Mouse (Mus musculus) C2C12 (cell line): Measurements from ENCODE around the gene Cdca3.

ENCODE experiments used
- CEBPB ChIP-seq: IDR thresholded peaks from one replicate; pipeline ENCODE4 v1.6.1; 2011; ENCODE audit warnings: low read depth, mild to moderate bottlenecking, control low read depth, moderate library complexity
- CTCF ChIP-seq: IDR thresholded peaks from one replicate; pipeline ENCODE4 v1.5.1; 2011; ENCODE audit not compliant: control insufficient read depth, insufficient read depth, insufficient read length
- FOSL1 ChIP-seq: IDR thresholded peaks from one replicate; pipeline ENCODE4 v1.8.0; 2011; ENCODE audit warnings: mild to moderate bottlenecking, low read length; ENCODE audit not compliant: poor library complexity, insufficient read depth, severe bottlenecking
- MYOG ChIP-seq: IDR thresholded peaks from one replicate; pipeline ENCODE4 v1.6.1; 2011; ENCODE audit not compliant: control insufficient read depth, insufficient read length; ENCODE audit errors: extremely low read depth
- USF1 ChIP-seq: IDR thresholded peaks from one replicate; pipeline ENCODE4 v1.6.1; 2011; ENCODE audit warnings: low read depth, mild to moderate bottlenecking, control low read depth, moderate library complexity

- TF ChIP-seq CTCF: no peak
- no peak for TF ChIP-seq CEBPB
- no peak for TF ChIP-seq FOSL1
- TF ChIP-seq MYOG: no peak
- no peak for TF ChIP-seq USF1
Observed at GRCm38 (mm10) chr6:124808358-124809012, 20.9 kb upstream of the Cdca3 start, which contains the start of gene Spsb2.
